Mouse (Mus musculus) liver, adult 2 months (tissue): ENCODE results near the gene Znhit3. TPM values are rescaled to one million over a fixed set of nuclear protein-coding genes. Genes with fewer than 3 reads are reported as not detected.
A peak's percentile ranks its signal among the peaks of the same experiment; 100 is the strongest.

Experiments used
- DNase-seq: peaks from one replicate; pipeline ENCODE4 v3.0.0-alpha.2; 2011; ENCODE audit warnings: low read depth, low spot score; ENCODE audit errors: extremely low read depth
- H3K27ac ChIP-seq: fragments of 200-500 bp; replicated peaks from 2 replicates; pipeline ENCODE4 v1.5.1; 2012; ENCODE audit warnings: low read depth, mild to moderate bottlenecking, control low read depth, inconsistent platforms, low read length; ENCODE audit not compliant: insufficient read depth
- H3K27me3 ChIP-seq: fragments of 200-500 bp; 2 replicates; pipeline ENCODE4 v1.6.1; 2012; ENCODE audit warnings: mild to moderate bottlenecking, moderate library complexity, low read length, inconsistent platforms; ENCODE audit not compliant: control insufficient read depth, insufficient read depth
- H3K36me3 ChIP-seq: fragments of 200-500 bp; 2 replicates; pipeline ENCODE4 v1.6.1; 2012; ENCODE audit warnings: low read length, inconsistent platforms; ENCODE audit not compliant: control insufficient read depth, insufficient read depth
- H3K4me1 ChIP-seq: fragments of 200-500 bp; 2 replicates; pipeline ENCODE4 v1.6.1; 2011; ENCODE audit warnings: low read length; ENCODE audit not compliant: control insufficient read depth, insufficient read depth
- H3K4me3 ChIP-seq: fragments of 200-500 bp; 2 replicates; pipeline ENCODE4 v1.5.1; 2011; ENCODE audit warnings: low read depth, mild to moderate bottlenecking, control low read depth, low read length, moderate library complexity; ENCODE audit not compliant: insufficient read depth
- H3K79me2 ChIP-seq: fragments of 200-500 bp; 2 replicates; pipeline ENCODE4 v1.6.1; 2012; ENCODE audit warnings: inconsistent platforms, mild to moderate bottlenecking, low read length, moderate library complexity; ENCODE audit not compliant: control insufficient read depth, insufficient read depth
- H3K9ac ChIP-seq: fragments of 200-500 bp; 2 replicates; pipeline ENCODE4 v1.6.1; 2012; ENCODE audit warnings: low read depth, mild to moderate bottlenecking, control low read depth, inconsistent platforms, low read length
- CTCF ChIP-seq: fragments of 200-500 bp; IDR thresholded peaks from 2 replicates; pipeline ENCODE4 v1.5.1; 2011; ENCODE audit warnings: low read depth, low read length, control low read depth
- POLR2A ChIP-seq: fragments of 200-500 bp; IDR thresholded peaks from 2 replicates; pipeline ENCODE4 v1.6.1; 2011; ENCODE audit warnings: low read length, control low read depth; ENCODE audit not compliant: insufficient read depth; ENCODE audit errors: extremely low read depth
- WGBS: fragments of 180-500 bp; shearing (Covaris S2); methylation state at CpG from one replicate; pipeline ENCODE4 v1.1.7; 2018; 5-methylcytosine and 5-hydroxymethylcytosine counted together
- polyA plus RNA-seq: library from polyadenylated mRNA; depleted of rRNA; stranded (reverse); fragments of >200 nt; gene quantifications from 2 replicates; pipeline ENCODE4 v1.2.3, GENCODE M21; 2012
- total RNA-seq: library from RNA; depleted of rRNA; stranded (reverse); fragments of >200 nt; gene quantifications from 2 replicates; pipeline ENCODE4 v1.2.3, GENCODE M21; 2014

Gene Znhit3
- total and polyA plus RNA-seq, 2 experiments = 5.4 to 10.0 TPM

GRCm38 (mm10) chr11:84919276-84919675, 3.1 kb upstream of the Znhit3 start:
- WGBS = 32% methylated on average over 3 of the region's 3 CpGs
- H3K27ac ChIP-seq = no peak overlapping the region
- H3K4me3 ChIP-seq = no peak overlapping the region
- peak; percentile 54 for DNase-seq
- H3K79me2 ChIP-seq = peaks cover 4% of the 10 kb centered on the region
- H3K9ac ChIP-seq = no peak overlapping the region
- no peak for TF ChIP-seq POLR2A
- TF ChIP-seq CTCF = peak; percentile 38; the same call in 1 of the 2 replicates
- H3K4me1 ChIP-seq = no peaks in the 10 kb centered on the region; the same call in 1 of the 2 replicates
- H3K27me3 ChIP-seq = no peaks in the 10 kb centered on the region
- no peaks in the 10 kb centered on the region for H3K36me3 ChIP-seq

GRCm38 (mm10) chr11:84918425-84918824, 2.3 kb upstream of the Znhit3 start:
- 0 out of 2 replicates have a peak overlapping the region, but pooled peaks have one; percentile 4 for H3K9ac ChIP-seq
- WGBS = 5% methylated on average over 16 of the region's 16 CpGs

GRCm38 (mm10) chr11:84916703-84917300, 636 bp upstream of the Znhit3 start:
- H3K27me3 ChIP-seq = no peaks in the 10 kb centered on the region
- no peaks in the 10 kb centered on the region; the same call in 1 of the 2 replicates for H3K4me1 ChIP-seq
- H3K79me2 ChIP-seq = peaks cover 4% of the 10 kb centered on the region
- no peak overlapping the region for H3K27ac ChIP-seq
- H3K9ac ChIP-seq = no peak overlapping the region
- peaks cover 2% of the 10 kb centered on the region; the same call in 1 of the 2 replicates for H3K36me3 ChIP-seq
- 63% methylated on average over 7 of the region's 7 CpGs for WGBS
- H3K4me3 ChIP-seq = no peak overlapping the region
- no peak for DNase-seq
- no peak for TF ChIP-seq CTCF
- no peak for TF ChIP-seq POLR2A

More at GRCm38 (mm10) chr11:84918425-84918824, 2.3 kb upstream of the Znhit3 start:
- Histone ChIP-seq H3K27me3 (no peaks in the 10 kb centered on the region), H3K79me2 (peaks cover 4% of the 10 kb centered on the region), H3K4me1 (no peaks in the 10 kb centered on the region; the same call in 1 of the 2 replicates), H3K4me3 (no peak overlapping the region), H3K36me3 (no peaks in the 10 kb centered on the region), H3K27ac (peak overlapping the region; percentile 6; the same call in 1 of the 2 replicates)
- peak; percentile 95 for TF ChIP-seq CTCF
- TF ChIP-seq POLR2A = no peak
- peak; percentile 65 for DNase-seq

- H3K4me1 ChIP-seq = no peaks in the 10 kb centered on the region; the same call in 1 of the 2 replicates
- TF ChIP-seq POLR2A (no peak), CTCF (no peak)
- WGBS = 86% methylated on average over 5 of the region's 5 CpGs
- peaks cover 11% of the 10 kb centered on the region for H3K36me3 ChIP-seq
- H3K27me3 ChIP-seq = no peaks in the 10 kb centered on the region
- peaks cover 4% of the 10 kb centered on the region for H3K79me2 ChIP-seq
- H3K4me3 ChIP-seq = no peak overlapping the region
- no peak for DNase-seq
- H3K27ac ChIP-seq = no peak overlapping the region
- H3K9ac ChIP-seq = no peak overlapping the region
Observed at GRCm38 (mm10) chr11:84914673-84915072, 1.5 kb downstream of the Znhit3 start.

GRCm38 (mm10) chr11:84910411-84910810, 5.8 kb downstream of the Znhit3 start:
- Histone ChIP-seq H3K4me1 (no peaks in the 10 kb centered on the region; the same call in 1 of the 2 replicates), H3K36me3 (peaks cover 23% of the 10 kb centered on the region), H3K79me2 (no peaks in the 10 kb centered on the region), H3K27me3 (no peaks in the 10 kb centered on the region), H3K27ac (no peak overlapping the region), H3K4me3 (no peak overlapping the region), H3K9ac (no peak overlapping the region)
- WGBS = 40% methylated on average over 4 of the region's 4 CpGs
- no peak for DNase-seq
- TF ChIP-seq POLR2A = no peak
- TF ChIP-seq CTCF = no peak

- no peak overlapping the region for H3K27ac ChIP-seq
- H3K4me1 ChIP-seq = no peaks in the 10 kb centered on the region
- no peak overlapping the region for H3K9ac ChIP-seq
- TF ChIP-seq CTCF (no peak), POLR2A (no peak)
- peaks cover 23% of the 10 kb centered on the region for H3K36me3 ChIP-seq
- no peaks in the 10 kb centered on the region for H3K79me2 ChIP-seq
- no peaks in the 10 kb centered on the region for H3K27me3 ChIP-seq
- no peak for DNase-seq
- 92% methylated on average over 6 of the region's 6 CpGs for WGBS
- no peak overlapping the region for H3K4me3 ChIP-seq
Observed at GRCm38 (mm10) chr11:84908480-84908879, 7.7 kb downstream of the Znhit3 start.
